Mouse (Mus musculus) lung, adult 2 months (tissue): ENCODE measurements at regions not wholly inside any gene's neighbourhood (a gene's known extent, or its start where the extent isn't known, plus 50 kb on each side); places are given as distances from the start of the nearest gene placed in this dataset.

ENCODE experiments used
- DNase-seq: peaks from one replicate; pipeline ENCODE4 v3.0.0; 2022
- H3K4me1 ChIP-seq: fragments of 200-500 bp; 2 replicates; pipeline ENCODE4 v1.6.1; 2011; ENCODE audit warnings: low read length; ENCODE audit not compliant: control insufficient read depth, insufficient read depth
- H3K4me3 ChIP-seq: fragments of 200-500 bp; replicated peaks from 2 replicates; pipeline ENCODE3; 2011; ENCODE audit warnings: low read depth, mild to moderate bottlenecking, control low read depth, low read length; ENCODE audit errors: extremely low read depth
- CTCF ChIP-seq: fragments of 200-500 bp; IDR thresholded peaks from 2 replicates; pipeline ENCODE4 v1.5.1; 2011; ENCODE audit warnings: mild to moderate bottlenecking, low read length, control low read depth; ENCODE audit not compliant: insufficient read depth
- POLR2A ChIP-seq: fragments of 200-500 bp; IDR thresholded peaks from 2 replicates; pipeline ENCODE4 v1.6.1; 2011; ENCODE audit warnings: low read depth, mild to moderate bottlenecking, control low read depth, low read length, borderline replicate concordance; ENCODE audit errors: extremely low read depth
- WGBS: fragments of 180-500 bp; shearing (Covaris S2); methylation state at CpG from one replicate; pipeline ENCODE4 v1.1.7; 2018; 5-methylcytosine and 5-hydroxymethylcytosine counted together

DNA sequence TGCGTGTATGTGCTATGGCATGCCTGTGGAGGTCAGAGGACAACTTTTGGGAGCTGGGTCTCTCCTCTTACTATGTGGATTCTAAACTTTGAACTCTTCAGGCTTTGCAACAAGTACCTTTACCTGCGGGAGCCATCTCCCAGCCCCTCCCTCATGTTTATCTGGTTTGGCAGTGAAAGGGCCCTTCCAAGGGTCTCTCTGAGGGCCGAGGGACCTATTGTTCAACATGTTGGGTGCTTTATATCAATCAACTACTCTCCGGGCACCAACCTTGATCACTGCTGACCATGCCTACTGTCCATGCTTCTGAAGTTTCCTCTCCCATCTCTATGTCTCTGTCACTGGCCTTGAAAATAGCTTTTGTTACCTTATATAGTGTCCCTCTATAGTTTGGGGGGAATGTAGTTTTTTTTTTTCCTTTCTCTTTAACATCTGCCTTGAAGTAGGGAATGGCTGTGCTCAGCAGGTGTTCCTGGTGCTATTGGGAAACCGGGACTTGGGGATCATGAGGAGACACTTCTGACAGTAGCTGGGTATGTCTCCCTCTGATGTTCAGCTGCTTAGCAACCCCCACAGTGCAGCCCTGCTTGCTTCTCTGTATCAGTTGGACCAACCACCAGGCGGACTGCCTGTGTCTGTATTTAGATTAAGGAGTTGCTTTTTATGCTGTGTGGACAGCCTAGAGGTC lies 120.2 kb upstream of the Fstl4 start:
- H3K4me1 ChIP-seq, result no peaks in the 10 kb centered on the region
- DNase-seq, result no peak
- TF ChIP-seq POLR2A (no peak), CTCF (no peak)
- H3K4me3 ChIP-seq, result no peak overlapping the region
- 32% methylated on average over 6 of the region's 6 CpGs for WGBS

DNA sequence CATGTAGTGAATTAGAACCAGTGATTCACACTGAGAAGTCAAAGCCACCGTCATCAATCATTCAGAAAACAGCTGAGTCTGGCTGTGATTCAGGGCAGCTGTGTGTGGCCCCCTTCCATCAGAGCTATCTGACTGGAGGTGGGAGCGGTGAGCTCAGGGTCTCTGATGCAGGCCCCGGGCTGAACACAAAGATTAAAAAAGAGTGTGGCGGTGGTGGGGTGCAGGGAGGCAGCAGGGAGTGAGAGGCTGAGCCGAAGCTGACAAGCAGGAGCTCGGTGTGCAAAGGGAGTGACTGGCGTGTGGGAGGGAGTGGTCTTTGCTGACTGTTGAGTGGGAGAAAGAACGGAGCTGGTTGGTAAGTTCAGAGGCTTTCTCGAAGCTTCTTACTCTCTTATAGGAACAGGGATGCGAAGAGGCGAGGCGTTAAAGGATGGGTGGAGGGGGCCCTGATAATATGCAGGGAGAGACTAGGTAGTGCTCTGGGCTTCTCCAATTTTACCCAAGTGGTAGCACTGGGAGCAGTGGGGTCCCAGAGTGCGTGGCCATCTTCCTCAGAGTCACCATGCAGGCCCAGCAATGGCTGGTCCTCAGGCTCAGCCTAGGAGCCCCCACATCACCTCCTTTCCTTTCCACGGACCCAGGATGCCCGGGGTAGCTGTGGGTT lies 116.1 kb upstream of the Fstl4 start:
- Histone ChIP-seq H3K4me1 (no peaks in the 10 kb centered on the region), H3K4me3 (no peak overlapping the region)
- no peak for DNase-seq
- WGBS, result 55% methylated on average over 15 of the region's 15 CpGs
- TF ChIP-seq POLR2A, result no peak
- no peak for TF ChIP-seq CTCF

DNA sequence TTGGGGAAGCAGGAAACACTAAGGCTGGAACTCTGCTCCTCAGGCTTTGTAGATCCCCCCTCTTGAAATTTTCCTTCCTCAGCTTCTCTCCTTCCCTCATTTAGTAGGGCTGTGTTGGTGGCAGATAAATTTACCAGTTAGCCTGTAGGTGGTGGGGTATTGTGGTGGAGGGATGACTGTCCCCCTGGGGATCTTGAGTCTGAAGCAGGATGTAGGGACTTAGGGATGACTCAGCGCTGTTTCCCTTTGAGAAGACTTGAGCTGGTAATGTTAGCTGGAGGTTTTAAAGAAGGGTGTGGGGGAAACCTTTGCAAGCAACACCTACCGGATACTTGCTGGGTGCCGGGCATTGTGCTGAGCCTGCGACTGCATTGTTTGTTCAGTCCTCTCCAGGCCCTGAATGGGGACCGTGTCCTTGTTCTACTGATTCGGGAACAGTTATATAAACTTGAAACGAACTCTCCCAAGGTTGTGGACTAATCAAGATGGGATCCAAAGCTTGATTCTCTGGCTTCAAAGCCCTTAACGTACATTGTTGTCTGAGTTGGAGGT lies 115.5 kb upstream of the Fstl4 start:
- WGBS, result 49% methylated on average over 8 of the region's 8 CpGs

DNA sequence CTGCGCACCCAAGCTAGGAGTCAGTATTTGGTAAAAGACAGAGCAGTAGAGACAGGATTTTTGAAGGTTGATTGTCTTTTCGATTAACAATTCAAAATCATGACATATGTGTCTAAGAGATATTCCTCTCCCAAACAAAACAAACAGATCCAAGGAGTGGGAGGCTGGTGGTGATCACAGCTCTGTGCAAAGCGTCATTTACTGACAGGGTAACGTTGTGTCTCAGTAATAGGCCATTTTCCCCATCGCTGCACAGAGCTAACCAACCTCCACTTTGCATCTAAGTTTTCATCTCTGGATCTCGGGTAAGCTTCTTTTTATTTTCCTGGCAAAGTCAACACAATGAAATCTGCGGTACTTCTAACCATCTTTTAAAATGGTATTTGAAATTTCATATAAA lies 109.8 kb upstream of the Fstl4 start:
- TF ChIP-seq POLR2A (no peak), CTCF (no peak)
- 73% methylated on average over 7 of the region's 7 CpGs for WGBS

More for the DNA sequence above, 115.5 kb upstream of the Fstl4 start:
- no peak for DNase-seq
- Histone ChIP-seq H3K4me1 (no peaks in the 10 kb centered on the region), H3K4me3 (no peak overlapping the region)
- no peak for TF ChIP-seq POLR2A
- TF ChIP-seq CTCF, result no peak

DNA sequence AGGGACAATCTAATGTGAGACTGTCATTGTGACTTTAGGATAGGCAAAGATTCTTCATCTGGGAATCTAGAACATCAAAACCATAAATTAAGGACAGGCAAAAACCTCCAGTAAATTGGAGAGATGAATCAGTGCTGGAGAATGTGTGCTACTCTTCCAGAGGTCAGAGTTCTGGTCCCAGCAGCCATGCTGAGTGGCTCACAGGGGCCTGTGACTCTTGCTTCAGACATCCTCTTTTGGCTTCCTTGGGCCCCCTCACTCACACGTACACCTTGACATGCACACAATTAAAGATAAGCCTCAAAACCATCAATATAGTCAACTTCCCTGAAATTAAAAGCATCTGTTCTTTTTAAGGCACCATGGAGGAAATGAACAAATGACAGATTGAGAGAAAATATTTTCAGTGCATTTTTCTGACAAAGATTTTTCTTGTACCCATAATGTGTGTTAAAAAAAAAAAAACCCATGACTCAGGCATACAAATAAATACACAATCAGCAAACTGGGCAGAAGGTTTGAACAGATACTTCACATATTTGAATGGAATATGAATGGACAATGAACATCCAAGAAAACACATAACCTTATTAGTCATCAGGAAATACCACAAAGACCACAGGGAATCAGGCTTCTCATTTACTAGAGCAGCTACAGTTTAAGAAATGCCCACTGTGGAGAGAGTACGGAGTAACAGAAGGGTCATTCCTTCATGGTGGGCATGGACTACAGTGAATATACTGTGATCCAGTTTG lies 108.5 kb upstream of the Fstl4 start:
- 50% methylated on average over 2 of the region's 2 CpGs for WGBS
- TF ChIP-seq POLR2A, result no peak
- no peak for TF ChIP-seq CTCF
- Histone ChIP-seq H3K4me3 (no peak overlapping the region), H3K4me1 (no peaks in the 10 kb centered on the region)
- no peak for DNase-seq

More for the DNA sequence above, 109.8 kb upstream of the Fstl4 start:
- H3K4me3 ChIP-seq, result no peak overlapping the region
- no peak for DNase-seq
- H3K4me1 ChIP-seq, result no peaks in the 10 kb centered on the region

DNA sequence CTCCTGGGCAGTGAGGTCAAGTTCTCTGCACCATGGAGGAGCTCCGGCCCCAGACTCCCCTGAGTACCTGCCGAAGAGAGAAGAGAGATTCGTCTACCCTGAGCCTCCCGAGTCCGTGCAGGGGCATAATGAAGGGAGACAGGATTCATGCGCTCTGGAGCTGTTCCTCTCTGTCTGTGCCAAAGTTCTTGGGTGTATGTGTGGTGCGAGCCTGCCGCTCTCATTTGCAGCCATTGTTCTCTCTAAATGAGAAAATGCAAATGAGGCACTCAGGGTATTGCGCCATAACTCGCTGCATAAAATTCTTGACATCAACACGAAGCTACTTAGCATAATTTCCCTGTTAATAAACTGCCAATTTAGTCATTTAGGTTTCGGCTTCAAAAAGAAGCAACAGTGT lies 103.2 kb upstream of the Fstl4 start:
- TF ChIP-seq CTCF (no peak), POLR2A (no peak)
- H3K4me3 ChIP-seq, result no peak overlapping the region
- DNase-seq, result no peak
- 80% methylated on average over 12 of the region's 12 CpGs for WGBS
- no peaks in the 10 kb centered on the region for H3K4me1 ChIP-seq

DNA sequence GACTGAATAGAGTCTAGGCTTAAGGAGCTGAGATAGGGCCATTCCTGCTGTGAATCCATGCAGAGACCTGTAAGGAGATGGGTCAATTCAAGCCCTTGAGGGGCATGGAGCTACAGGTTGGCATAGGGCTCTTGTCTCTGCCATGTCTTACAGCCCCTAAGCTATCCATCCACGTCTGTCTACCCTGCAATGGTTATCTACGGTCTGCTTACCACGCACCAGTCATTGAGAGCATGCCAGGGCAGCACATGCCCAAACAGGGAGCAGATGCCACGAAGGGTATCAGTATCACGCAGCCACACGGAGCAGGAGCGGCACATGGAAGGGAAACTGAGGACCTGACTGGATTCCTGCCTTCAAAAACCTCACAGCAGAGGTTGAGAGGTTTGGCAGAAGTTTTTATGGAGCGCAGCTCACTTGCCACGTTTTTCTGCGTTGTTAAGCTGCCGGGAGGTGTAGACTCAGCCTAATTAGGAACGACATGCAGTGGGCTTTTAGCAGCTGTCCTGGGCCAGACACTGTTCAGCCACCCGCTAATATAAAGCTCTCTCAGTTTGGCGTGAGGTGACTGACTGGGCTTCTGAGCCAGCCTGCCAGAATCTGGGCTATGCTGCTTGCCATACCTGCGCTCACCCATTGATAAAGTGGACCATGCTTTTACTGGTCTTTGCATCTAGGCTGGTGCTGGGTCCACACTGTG lies 102.4 kb upstream of the Fstl4 start:
- H3K4me3 ChIP-seq, result no peak overlapping the region
- DNase-seq, result no peak
- no peaks in the 10 kb centered on the region for H3K4me1 ChIP-seq
- TF ChIP-seq POLR2A (no peak), CTCF (no peak)
- 82% methylated on average over 15 of the region's 15 CpGs for WGBS

DNA sequence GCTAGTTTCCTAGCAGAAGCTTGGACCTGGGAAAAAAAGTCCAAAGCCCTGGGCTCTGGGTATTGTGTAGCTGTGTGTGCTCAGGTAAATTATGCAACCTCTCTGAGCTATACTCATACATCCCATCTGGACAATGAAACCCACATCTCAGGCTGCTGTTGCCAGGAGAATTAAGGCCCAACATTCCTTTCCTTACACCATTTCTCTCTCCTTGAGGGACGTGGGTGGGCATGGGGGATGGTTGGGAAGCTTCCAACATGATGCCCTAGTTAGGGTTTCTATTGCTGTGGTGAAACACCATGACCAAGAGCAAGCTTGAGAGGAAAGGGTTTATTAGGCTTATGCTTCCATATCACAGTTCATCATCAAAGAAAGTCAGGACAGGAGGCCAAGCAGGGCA lies 99.1 kb upstream of the Fstl4 start:
- TF ChIP-seq POLR2A (no peak), CTCF (no peak)
- WGBS, result 67% methylated on average over 1 of the region's 1 CpGs
- Histone ChIP-seq H3K4me1 (no peaks in the 10 kb centered on the region), H3K4me3 (no peak overlapping the region)
- no peak for DNase-seq

DNA sequence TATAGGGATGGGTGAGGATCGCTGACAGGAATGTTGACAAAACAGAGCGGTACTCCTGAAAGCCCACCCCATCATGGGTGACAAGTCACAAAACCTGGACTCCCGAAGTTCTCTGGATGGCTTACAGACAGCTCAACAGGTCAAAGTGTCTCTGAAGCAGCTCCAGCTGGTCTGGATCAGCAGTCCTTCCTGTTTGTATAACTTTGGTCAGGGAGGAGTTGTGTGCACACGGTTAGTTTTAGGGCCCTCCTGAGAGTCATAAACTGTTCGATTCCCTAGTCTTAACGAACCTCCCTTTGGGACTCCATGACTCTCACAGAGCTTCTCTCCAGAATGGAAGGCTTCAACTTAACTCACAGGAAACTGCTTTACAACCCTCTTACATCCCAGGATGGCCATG lies 89.4 kb upstream of the Fstl4 start:
- H3K4me1 ChIP-seq, result no peaks in the 10 kb centered on the region
- 52% methylated on average over 6 of the region's 6 CpGs for WGBS
- no peak for DNase-seq
- no peak overlapping the region for H3K4me3 ChIP-seq
- no peak for TF ChIP-seq CTCF
- TF ChIP-seq POLR2A, result no peak
